Mouse (Mus musculus): Measurements from ENCODE around the gene Foxj2.

Gene Foxj2

DNA sequence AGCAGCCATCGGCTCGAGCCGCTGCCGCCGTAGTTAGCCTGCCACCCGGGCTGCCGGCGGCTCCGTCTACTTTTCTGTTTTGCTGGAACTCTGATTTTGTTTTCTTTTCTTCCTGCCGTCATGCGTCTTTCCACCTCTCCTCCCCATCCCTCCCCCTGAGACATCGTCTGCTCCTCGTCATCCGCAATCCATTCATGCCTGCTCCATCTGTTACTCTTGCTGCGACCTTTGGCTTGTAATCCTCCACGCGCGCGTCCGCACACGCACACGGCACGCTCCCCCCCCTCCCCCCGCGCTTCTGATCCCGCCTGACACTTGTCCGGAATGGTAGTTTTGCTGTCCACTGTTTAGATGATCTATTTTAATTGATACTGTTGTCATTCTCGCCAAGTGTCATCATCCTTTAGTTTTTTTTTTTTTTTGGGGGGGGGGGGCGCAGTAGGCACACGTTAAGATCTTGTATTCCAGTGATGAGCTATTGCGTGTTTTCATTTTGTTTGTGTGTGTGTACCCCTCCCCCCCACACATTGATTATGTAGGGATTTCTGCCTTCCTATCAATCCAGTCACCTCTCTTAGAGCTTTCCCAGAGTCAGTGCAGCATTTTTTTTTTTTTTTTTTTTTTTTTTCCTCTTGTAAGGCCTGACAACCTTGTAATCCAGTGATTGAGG is 55.1 kb downstream of the Foxj2 start:
- DNase-seq (ENCODE audit: low spot score): no peak

- no peak for DNase-seq (ENCODE audit: low spot score)
Observed at GRCm38 (mm10) chr6:122879141-122879735, 59.5 kb downstream of the Foxj2 start.

DNA sequence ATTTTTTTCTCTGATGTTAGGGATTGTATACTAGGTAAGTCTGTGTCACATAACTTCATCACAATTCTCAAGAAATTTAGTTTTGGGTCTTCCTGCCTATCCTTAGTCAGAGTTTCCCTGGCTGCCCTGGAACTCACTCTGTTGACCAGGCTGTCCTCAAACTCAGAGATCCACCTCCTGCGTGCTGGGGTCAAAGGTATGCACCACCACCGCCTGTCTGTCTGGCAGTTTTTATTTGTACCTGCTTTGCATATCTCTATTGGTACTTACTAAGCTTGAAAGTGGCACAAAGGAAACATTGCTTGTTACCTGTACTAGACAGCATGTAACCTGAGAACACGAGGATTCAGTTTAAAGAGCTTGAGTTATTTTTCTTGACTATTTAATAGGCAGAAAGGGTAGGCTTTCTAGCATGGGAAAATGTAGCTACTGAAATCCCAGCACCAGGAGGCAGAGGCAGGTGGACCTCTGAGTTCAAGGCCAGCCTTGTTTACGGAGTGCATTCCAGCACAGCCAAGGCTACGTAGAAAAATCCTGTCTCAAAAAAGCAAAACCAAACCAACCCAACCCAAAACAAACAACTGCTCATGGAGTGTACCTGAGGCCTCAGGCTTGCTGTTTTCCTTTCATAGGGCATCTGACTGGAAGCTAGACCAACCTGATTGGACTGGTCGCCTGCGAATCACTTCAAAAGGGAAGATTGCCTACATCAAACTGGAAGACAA is 60.2 kb downstream of the Foxj2 start:
- no peak for DNase-seq (ENCODE audit: low spot score)

GRCm38 (mm10) chr6:122881287-122881686 is 61.6 kb downstream of the Foxj2 start:
- no peak for DNase-seq (ENCODE audit: low spot score)

DNA sequence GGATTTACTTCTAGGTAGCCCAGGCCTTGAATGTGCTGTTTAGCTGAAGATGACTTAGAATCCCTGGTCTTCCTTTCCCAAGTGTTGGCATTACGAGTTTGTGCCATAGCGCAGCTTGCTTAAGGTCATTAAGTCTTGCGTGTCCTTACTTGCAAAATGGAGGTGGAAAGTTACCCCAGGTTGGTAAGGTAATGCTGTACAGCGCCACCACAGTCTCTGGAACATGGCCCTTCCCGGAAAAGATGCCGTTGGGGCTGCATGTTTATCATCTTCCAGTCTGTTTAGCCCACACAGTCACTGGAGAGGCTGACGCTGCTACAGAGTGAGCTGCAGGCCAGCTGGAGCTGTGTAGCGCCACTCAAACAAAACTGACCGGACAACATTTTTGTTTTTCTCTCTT is 63.9 kb downstream of the Foxj2 start:
- DNase-seq (ENCODE audit: low spot score): no peak

- DNase-seq (ENCODE audit: low spot score): no peak
Observed at GRCm38 (mm10) chr6:122889599-122889998, 69.9 kb downstream of the Foxj2 start.

DNA sequence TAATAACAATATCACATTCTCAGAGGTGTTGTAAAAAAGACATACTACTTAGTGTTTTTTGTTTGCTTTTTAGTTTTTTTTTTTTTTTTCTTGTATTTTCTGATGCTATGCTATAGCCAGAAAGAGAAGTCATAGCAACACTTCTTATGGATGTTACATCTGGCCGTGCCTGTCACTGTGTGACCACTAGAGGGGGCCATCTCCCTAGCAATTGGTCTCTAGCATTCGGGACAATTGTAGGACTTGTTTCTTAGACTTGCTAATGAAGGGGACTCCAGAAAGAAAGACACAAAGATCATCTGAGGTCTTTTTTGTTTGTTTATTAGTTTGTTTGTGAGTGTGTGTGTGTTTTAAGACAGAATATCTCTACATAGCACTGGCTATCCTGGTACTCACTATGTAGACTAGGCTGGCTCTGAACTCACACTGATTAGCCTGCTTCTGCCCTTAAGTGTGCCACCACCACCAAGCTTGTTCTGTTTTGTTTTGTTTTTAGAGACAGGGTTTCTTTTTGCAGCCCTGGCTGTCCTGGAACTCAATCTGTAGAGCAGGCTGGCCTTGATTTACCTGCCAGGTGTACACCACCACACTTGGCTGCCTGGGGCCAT is 72.8 kb downstream of the Foxj2 start:
- peak; percentile 67 for DNase-seq (ENCODE audit: low spot score)

Measured in c-Kit-positive CD71-positive TER-119-positive erythroid progenitor cells, embryonic 14.5 days (primary cell).